Mouse (Mus musculus) Patski (cell line): ENCODE measurements around the gene Tbl1xr1. TPM values are rescaled to one million over a fixed set of nuclear protein-coding genes. Genes with fewer than 3 reads are reported as not detected.
A peak's percentile ranks its signal among the peaks of the same experiment; 100 is the strongest.

ENCODE experiments used
- ATAC-seq: fragments of 100-300 bp; one replicate; pipeline ENCODE4 v1.8.0; 2021
- CTCF ChIA-PET: fragments of 350-600 bp; sonication (Branson Sonifier 250); formaldehyde crosslinking; loops from one replicate; lab custom pipeline; 2022; ENCODE audit warnings: inconsistent platforms; lab: Charles Lee
- POLR2A ChIA-PET: fragments of 350-600 bp; sonication (Branson Sonifier 250); formaldehyde crosslinking; loops from one replicate; lab custom pipeline; 2022; ENCODE audit warnings: antibody characterized with exemption, inconsistent platforms; lab: Charles Lee
- DNase-seq: peaks from one replicate; pipeline ENCODE4 v3.0.0-alpha.2; 2011; ENCODE audit warnings: low read depth, low spot score
- H3K27me3 ChIP-seq: fragments of 371-371 bp; one replicate; pipeline ENCODE4 v1.5.1; 2021
- CTCF ChIP-seq: fragments of 100-300 bp; IDR thresholded peaks from one replicate; pipeline ENCODE4 v1.5.1; 2021
- in situ Hi-C: fragments of 300-500 bp; cut with MboI; formaldehyde crosslinking; loops from 3 replicates; pipeline ENCODE4 v1.11.1; 2018; ENCODE audit warnings: low pct_unique_long_range_greater_than_20kb, mixed read lengths
- polyA plus RNA-seq: library from polyadenylated mRNA; unstranded; gene quantifications from one replicate; pipeline ENCODE4 v1.2.3, GENCODE M21; 2021

The Tbl1xr1 gene
- 36.5 TPM for polyA plus RNA-seq

DNA sequence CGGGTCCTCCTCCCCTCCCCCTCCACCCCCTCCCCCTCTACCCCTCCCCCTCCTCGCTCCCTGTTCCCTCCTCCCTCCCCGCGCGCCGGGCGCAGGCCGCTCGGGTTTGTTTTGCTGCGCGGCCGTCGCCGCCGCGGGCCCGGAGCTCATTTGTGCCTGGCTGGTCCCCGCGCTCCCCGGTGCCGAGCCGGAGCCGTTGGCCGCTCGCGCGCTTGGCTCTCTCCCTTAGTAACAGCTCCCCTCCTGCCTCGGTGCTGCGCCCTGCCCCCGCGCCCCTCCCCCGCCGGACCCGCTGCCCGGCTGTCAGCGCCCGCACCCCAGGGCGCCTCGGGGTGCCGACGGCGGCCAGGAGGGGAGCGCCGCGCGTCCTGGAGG lies at the start of gene Tbl1xr1:
TSS of gene Tbl1xr1 (plus strand) at position 92 of the 375 bp plus-strand sequence.
- H3K27me3 ChIP-seq, result no peaks in the 10 kb centered on the region
- TF ChIP-seq CTCF, result no peak
- DNase-seq, result no peak
- POLR2A ChIA-PET, result interaction anchor here (0.6 to 3.6 kb wide), 4 partner anchors 14 to 619 kb away, joined by 4 to 14 read pairs (median 8); no protein-coding TSS in a partner anchor
- CTCF ChIA-PET, result interaction anchor here (2.3 to 2.4 kb wide), 2 partner anchors 67 to 141 kb away, joined by 6 to 15 read pairs; no protein-coding TSS in a partner anchor
- in situ Hi-C loops, result no loop called here
- ATAC-seq, result peak; percentile 94

GRCm38 (mm10) chr3:22038004-22038403 lies 38.4 kb upstream of the Tbl1xr1 start:
- no peak for TF ChIP-seq CTCF
- in situ Hi-C loops, result no loop called here
- ATAC-seq (no peak), DNase-seq (no peak)
- CTCF ChIA-PET, result no interaction called here
- no peaks in the 10 kb centered on the region for H3K27me3 ChIP-seq
- POLR2A ChIA-PET, result no interaction called here

DNA sequence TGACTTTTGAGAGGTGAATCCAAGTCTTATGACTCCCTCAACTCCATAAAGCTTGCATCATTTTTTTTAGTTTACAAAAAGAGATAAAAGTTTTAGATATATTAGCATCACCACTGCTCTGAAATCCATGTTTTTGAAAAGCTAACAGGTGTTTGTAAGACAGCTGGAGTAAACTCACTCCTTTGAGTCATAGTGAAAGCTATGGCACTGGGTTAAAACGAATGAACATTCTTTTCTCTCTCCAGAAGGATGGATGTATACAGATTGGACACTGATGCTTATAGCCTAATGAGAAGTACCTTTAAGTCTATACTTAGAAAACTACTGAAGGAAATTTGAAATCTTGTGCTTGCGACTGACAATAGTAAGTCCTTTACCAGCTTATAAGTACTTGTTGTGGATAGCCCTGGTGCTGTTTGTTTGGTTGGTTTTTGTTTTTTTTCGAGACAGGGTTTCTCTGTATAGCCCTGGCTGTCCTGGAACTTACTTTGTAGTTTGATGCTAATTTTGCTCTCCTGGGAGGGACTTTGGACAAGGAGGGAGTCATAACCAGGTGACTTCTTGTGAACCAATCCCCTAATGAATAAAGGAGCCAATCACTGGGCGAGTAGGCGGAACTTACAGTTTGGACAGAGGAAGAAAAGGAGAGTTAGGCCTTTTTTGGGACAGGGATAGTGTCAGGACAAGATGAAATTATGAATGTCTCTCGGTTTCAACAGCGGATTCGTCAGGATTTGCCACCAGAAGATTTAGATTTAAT lies 37.2 kb upstream of the Tbl1xr1 start:
- CTCF ChIA-PET, result no interaction called here
- no peak for ATAC-seq
- in situ Hi-C loops, result no loop called here
- TF ChIP-seq CTCF, result no peak
- no peak for DNase-seq
- POLR2A ChIA-PET, result no interaction called here
- H3K27me3 ChIP-seq, result no peaks in the 10 kb centered on the region

DNA sequence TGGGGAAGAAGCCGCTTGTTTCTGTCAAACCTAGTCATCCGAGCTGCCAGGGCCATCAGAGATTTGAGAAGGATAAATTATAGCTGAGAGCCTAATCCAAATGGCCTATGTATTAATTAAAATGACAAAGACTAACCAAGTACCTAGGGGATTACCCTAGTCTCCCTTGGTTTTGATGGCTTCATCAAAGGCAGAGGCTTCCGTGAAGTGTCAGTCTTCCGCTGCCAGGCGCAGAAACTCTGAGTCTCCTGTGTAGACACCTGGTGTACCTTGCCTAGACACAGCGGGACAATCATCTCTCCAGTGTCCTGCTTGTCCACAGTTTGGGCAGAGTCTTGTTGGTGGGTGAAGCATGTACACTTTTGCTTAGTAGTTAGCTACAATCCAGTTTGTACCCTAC lies 35.8 kb upstream of the Tbl1xr1 start:
- in situ Hi-C loops, result no loop called here
- DNase-seq (no peak), ATAC-seq (no peak)
- no peak for TF ChIP-seq CTCF
- ChIA-PET CTCF (interaction anchor here (0.8 kb wide), 1 partner anchor 24 kb away, joined by 3 read pairs; no protein-coding TSS in a partner anchor), POLR2A (interaction anchor here (0.6 kb wide), 1 partner anchor 913 kb away, joined by 3 read pairs; no protein-coding TSS in a partner anchor)
- H3K27me3 ChIP-seq, result no peaks in the 10 kb centered on the region

DNA sequence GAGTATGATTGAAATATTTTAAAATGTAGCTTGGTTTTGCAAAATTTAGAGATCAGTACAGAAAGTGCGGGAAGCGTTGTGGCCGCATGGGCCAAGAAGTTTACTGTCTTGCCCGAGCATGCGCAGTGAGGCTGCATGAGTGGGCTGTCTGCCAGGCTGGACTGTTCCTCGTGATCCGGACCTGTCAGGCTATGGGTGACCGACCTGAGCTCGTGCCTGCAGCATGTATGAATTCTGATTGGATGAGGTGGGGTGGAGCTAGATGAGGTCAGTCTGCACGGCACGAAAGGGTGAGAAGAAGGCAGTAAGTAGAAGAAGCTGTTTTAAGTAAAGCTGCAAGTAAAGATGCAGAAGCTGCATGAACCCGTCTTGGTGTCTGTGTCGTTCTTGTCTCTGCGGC lies 29.2 kb upstream of the Tbl1xr1 start:
- TF ChIP-seq CTCF, result no peak
- in situ Hi-C loops, result no loop called here
- ChIA-PET CTCF (interaction anchor here (1.1 to 6.9 kb wide), 3 partner anchors 10 to 16 kb away, joined by 3 to 33 read pairs (median 3); no protein-coding TSS in a partner anchor), POLR2A (interaction anchor here (0.6 to 0.7 kb wide), 2 partner anchors 12 to 17 kb away, joined by 3 to 4 read pairs; no protein-coding TSS in a partner anchor)
- ATAC-seq, result no peak
- H3K27me3 ChIP-seq, result no peaks in the 10 kb centered on the region
- no peak for DNase-seq

GRCm38 (mm10) chr3:22056664-22057328 lies 19.7 kb upstream of the Tbl1xr1 start:
- ATAC-seq (no peak), DNase-seq (no peak)
- CTCF ChIA-PET, result interaction anchor here (1.5 kb wide), 1 partner anchor 10 kb away, joined by 3 read pairs; no protein-coding TSS in a partner anchor
- no peak for TF ChIP-seq CTCF
- POLR2A ChIA-PET, result no interaction called here
- no peaks in the 10 kb centered on the region for H3K27me3 ChIP-seq
- in situ Hi-C loops, result loop anchor here (25.0 kb wide), 1 partner anchor 1394 kb away; no protein-coding TSS in a partner anchor

DNA sequence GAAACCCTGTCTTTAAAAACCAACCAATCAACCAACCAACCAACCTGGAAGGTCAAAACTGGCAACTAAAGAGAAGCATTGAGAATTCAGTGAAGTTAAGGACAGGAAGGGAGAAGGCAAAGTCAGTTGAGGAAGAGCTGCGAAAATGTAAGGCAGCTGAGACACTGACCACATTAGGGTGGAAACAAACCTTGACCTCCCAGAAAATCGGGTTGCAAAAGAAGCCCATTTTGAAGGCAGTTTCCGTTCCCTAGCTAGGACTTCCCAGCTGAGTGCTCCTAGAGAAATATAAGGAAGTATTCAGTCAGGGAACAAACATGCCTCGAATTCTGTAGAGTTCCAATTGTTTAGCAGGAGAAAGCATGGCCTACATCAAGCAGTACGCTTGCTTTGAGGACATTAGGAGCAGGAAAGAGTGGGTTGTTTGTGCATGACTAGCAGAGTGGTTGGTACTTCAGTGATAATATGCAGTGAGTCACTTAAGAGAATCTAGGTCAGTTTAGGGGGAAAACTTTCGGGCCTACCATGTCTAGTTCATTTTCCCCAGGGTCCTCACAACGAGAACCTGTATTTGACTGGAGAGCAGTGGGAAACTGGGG lies 18.1 kb upstream of the Tbl1xr1 start:
- TF ChIP-seq CTCF, result no peak
- no peak for ATAC-seq
- in situ Hi-C loops, result loop anchor here (25.0 kb wide), 1 partner anchor 1396 kb away; no protein-coding TSS in a partner anchor
- CTCF ChIA-PET, result interaction anchor here (1.0 to 1.5 kb wide), 4 partner anchors 8 to 71 kb away, joined by 3 read pairs; no protein-coding TSS in a partner anchor
- DNase-seq, result no peak
- H3K27me3 ChIP-seq, result no peaks in the 10 kb centered on the region
- POLR2A ChIA-PET, result interaction anchor here (0.5 kb wide), 1 partner anchor 15 kb away, joined by 3 read pairs; no protein-coding TSS in a partner anchor

DNA sequence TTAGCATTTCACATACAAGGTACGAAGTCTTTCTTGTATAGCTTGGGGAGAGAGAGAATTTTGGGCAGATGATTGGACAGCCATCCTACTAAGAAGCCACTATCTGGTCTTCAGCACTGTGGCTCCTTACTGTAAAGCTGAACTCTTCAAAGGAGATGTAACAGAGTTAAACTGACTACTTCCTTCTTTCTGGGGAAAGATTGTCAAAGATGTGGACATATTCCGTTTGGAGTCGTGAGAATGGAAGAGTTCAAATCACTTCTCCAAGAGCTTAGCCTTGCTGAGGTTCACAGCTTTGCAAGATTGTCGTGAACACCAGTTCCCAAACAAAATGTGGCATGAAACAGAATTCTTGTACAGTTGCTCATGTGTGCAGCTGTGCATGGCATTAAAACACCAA lies 15.3 kb upstream of the Tbl1xr1 start:
- H3K27me3 ChIP-seq, result no peaks in the 10 kb centered on the region
- no peak for TF ChIP-seq CTCF
- DNase-seq (no peak), ATAC-seq (peak; percentile 60)
- ChIA-PET POLR2A (interaction anchor here (3.1 kb wide), 1 partner anchor 14 kb away, joined by 9 read pairs; the partner anchor contains the start of gene Tbl1xr1), CTCF (interaction anchor here (1.1 to 5.4 kb wide), 3 partner anchors 11 to 40 kb away, joined by 4 to 33 read pairs (median 4); no protein-coding TSS in a partner anchor)
- in situ Hi-C loops, result loop anchor here (25.0 kb wide), 1 partner anchor 1399 kb away; no protein-coding TSS in a partner anchor

DNA sequence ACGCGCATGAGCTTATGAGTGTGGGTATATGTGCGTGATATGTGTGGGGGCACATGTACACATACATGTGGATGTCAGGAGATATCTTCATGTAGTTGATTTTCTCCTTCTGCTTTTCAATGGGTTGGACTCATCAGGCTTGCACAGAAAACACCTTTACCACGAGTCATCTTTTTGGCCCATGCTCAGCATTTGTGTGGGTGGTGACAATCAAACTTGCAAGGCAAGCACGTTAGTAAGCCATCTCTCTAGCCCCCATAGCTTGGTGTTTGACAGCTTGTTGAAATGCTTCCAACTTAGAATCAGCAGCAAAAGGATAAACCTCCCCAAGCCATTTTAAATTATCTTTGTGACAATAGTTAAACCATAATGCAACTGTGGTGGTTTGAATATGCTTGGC lies 7.8 kb upstream of the Tbl1xr1 start:
- H3K27me3 ChIP-seq, result no peaks in the 10 kb centered on the region
- in situ Hi-C loops, result loop anchor here (25.0 kb wide), 1 partner anchor 1406 kb away; no protein-coding TSS in a partner anchor
- TF ChIP-seq CTCF, result no peak
- ChIA-PET POLR2A (no interaction called here), CTCF (interaction anchor here (0.9 to 2.0 kb wide), 3 partner anchors 10 to 79 kb away, joined by 3 to 4 read pairs (median 3); no protein-coding TSS in a partner anchor)
- ATAC-seq (no peak), DNase-seq (no peak)
